Mouse (Mus musculus): ENCODE measurements at regions not wholly inside any gene's neighbourhood (a gene's known extent, or its start where the extent isn't known, plus 50 kb on each side); places are given as distances from the start of the nearest gene placed in this dataset.

DNA sequence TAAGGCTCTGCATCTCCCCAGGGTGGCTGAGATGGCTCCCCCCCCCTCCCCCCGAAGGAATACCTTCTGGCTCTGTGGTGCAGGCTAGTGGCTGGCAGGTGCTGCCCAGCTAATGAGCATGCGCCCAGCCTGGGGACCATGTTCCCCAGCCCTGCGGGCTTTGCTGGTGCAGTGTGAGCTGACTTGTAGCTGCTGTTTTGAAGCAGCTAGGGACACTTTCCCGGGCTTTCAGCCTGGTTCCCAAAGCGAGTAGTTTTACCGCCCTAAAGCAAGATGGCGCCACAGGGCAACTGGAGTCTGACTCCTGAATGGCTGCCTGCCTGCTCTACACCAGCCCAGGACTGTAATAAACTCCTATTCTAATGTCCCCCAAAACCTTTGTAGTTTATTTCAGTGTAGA lies 71.6 kb upstream of the Fam13c start:
- TF ChIP-seq CTCF (IDR thresholded peaks at IDR 0.05; ENCODE audit: low read depth) (peak; percentile 55), EP300 (IDR thresholded peaks at IDR 0.05; ENCODE audit: low read depth) (no peak)

All from liver, postnatal 0 days (tissue).